10 mouse cellular contexts compared by ENCODE assay signal in the genomic region with DNA sequence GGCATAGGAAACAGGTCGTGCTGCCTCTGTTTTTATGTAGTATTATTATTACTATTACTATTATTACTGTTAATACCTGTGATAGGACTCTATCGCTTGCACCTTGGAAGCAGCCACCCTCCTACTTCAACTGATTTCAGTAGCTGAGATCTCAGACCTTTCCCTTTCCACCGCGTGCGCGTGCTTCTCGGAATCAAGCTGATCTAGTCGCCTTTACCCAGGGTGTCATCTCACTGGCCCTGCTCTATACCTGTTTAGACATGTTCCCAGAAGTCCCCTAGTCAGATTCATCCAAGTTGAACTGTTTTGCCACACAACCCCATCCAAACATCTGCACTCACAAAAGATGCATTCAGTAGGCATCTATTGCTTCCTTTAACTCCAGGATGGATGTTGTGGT. TPM values are rescaled to one million over a fixed set of nuclear protein-coding genes. Genes with fewer than 3 reads are reported as not detected.
DNase-seq lines count a peak whose midpoint lies in the region; ATAC-seq and TF ChIP-seq lines count a peak whose summit lies in the region.
"Had no signal": no experiment of that assay in that cellular context is flagged by ENCODE, and none has a peak within 500 bp of the region (broad histone marks: within the 10 kb centered on the region; RNA-seq: fewer than 3 reads in every experiment).

No protein-coding gene starts in this region.

- no peak overlapping the region for H3K9ac ChIP-seq in forebrain, embryonic 15.5 days (replicated peaks)
- H3K9ac ChIP-seq in intestine, embryonic 16.5 days (ENCODE audit: low read depth, low read length): no peak overlapping the region
- H3K9ac ChIP-seq in neural tube, embryonic 14.5 days (replicated peaks; ENCODE audit: low read depth, low read length): no peak overlapping the region; the same call in 1 of the 2 replicates
- H3K9ac ChIP-seq: embryonic facial prominence, embryonic 12.5 days; heart, embryonic 12.5 days had no signal

- DNase-seq in layer of hippocampus, adult 2 months (ENCODE audit: low spot score in 2 of 2): no peak
- no peak for DNase-seq in layer of hippocampus, postnatal 10 days (ENCODE audit: low spot score in 2 of 2)
- no peak for DNase-seq in kidney, postnatal 4 days
- DNase-seq in embryo, embryonic 10.5 days (ENCODE audit: low spot score): no peak
- DNase-seq in kidney, postnatal 10 days: no peak

- no peaks in the 10 kb centered on the region for H3K9me3 ChIP-seq in forebrain, embryonic 15.5 days
- H3K9me3 ChIP-seq in intestine, embryonic 16.5 days (ENCODE audit: control insufficient read depth, low read length): no peaks in the 10 kb centered on the region
- H3K9me3 ChIP-seq in neural tube, embryonic 14.5 days (ENCODE audit: control insufficient read depth, low read length): no peaks in the 10 kb centered on the region
- H3K9me3 ChIP-seq: embryonic facial prominence, embryonic 12.5 days; heart, embryonic 12.5 days had no signal

- H3K4me3 ChIP-seq in layer of hippocampus, adult 2 months: peak overlapping the region; percentile 19; the same call in 1 of the 2 replicates
- peak overlapping the region; percentile 7; the same call in 1 of the 2 replicates for H3K4me3 ChIP-seq in forebrain, embryonic 15.5 days
- no peak overlapping the region for H3K4me3 ChIP-seq in intestine, embryonic 16.5 days (ENCODE audit: low read length)
- no peak overlapping the region for H3K4me3 ChIP-seq in neural tube, embryonic 14.5 days (ENCODE audit: low read depth, low read length)
- H3K4me3 ChIP-seq: embryonic facial prominence, embryonic 12.5 days; heart, embryonic 12.5 days had no signal

- H3K4me1 ChIP-seq in forebrain, embryonic 15.5 days: peaks cover 13% of the 10 kb centered on the region
- H3K4me1 ChIP-seq in intestine, embryonic 16.5 days (ENCODE audit: control insufficient read depth, insufficient read depth, low read length): peaks cover 3% of the 10 kb centered on the region; the same call in 1 of the 2 replicates
- 0 out of 2 replicates have a peak, but pooled peaks cover 5% of the 10 kb centered on the region for H3K4me1 ChIP-seq in neural tube, embryonic 14.5 days (ENCODE audit: control insufficient read depth, insufficient read depth, low read length)
- H3K4me1 ChIP-seq: embryonic facial prominence, embryonic 12.5 days had no signal

- 0 out of 2 replicates have a peak, but pooled peaks have one; percentile 15 for ATAC-seq in forebrain, embryonic 15.5 days (replicated peaks)
- peak; percentile 43 for ATAC-seq in intestine, embryonic 16.5 days
- ATAC-seq in neural tube, embryonic 14.5 days (ENCODE audit: low read depth): peak; percentile 36; the same call in 1 of the 2 replicates

- 47% methylated on average over 8 of the region's 8 CpGs for WGBS in forebrain, embryonic 15.5 days
- 63% methylated on average over 8 of the region's 8 CpGs for WGBS in intestine, embryonic 16.5 days
- 53% methylated on average over 8 of the region's 8 CpGs for WGBS in neural tube, embryonic 14.5 days

- no peaks in the 10 kb centered on the region for H3K36me3 ChIP-seq in forebrain, embryonic 15.5 days
- no peaks in the 10 kb centered on the region for H3K36me3 ChIP-seq in intestine, embryonic 16.5 days (ENCODE audit: control insufficient read depth, insufficient read depth, low read length)
- no peaks in the 10 kb centered on the region for H3K36me3 ChIP-seq in neural tube, embryonic 14.5 days (ENCODE audit: control insufficient read depth, insufficient read depth, low read length)
- H3K36me3 ChIP-seq: embryonic facial prominence, embryonic 12.5 days; heart, embryonic 12.5 days had no signal

- no peaks in the 10 kb centered on the region for H3K27me3 ChIP-seq in forebrain, embryonic 15.5 days
- H3K27me3 ChIP-seq in intestine, embryonic 16.5 days (replicated peaks; ENCODE audit: control insufficient read depth, insufficient read depth, low read length): no peaks in the 10 kb centered on the region
- H3K27me3 ChIP-seq in neural tube, embryonic 14.5 days (ENCODE audit: control insufficient read depth, insufficient read depth, low read length): no peaks in the 10 kb centered on the region
- H3K27me3 ChIP-seq: embryonic facial prominence, embryonic 12.5 days had no signal

- peak overlapping the region; percentile 35 for H3K4me2 ChIP-seq in forebrain, embryonic 15.5 days (replicated peaks)
- H3K4me2 ChIP-seq in intestine, embryonic 16.5 days (ENCODE audit: low read depth, low read length): no peak overlapping the region; the same call in 1 of the 2 replicates
- H3K4me2 ChIP-seq in neural tube, embryonic 14.5 days (ENCODE audit: low read depth, low read length): peak overlapping the region; percentile 38
- H3K4me2 ChIP-seq: embryonic facial prominence, embryonic 12.5 days; heart, embryonic 12.5 days had no signal

- no peak for TF ChIP-seq CTCF in layer of hippocampus, adult 2 months (conservative IDR thresholded peaks at IDR 0.05)

- H3K27ac ChIP-seq in layer of hippocampus, adult 2 months: peak overlapping the region; percentile 95
- H3K27ac ChIP-seq in forebrain, embryonic 15.5 days (replicated peaks): peak overlapping the region; percentile 59
- no peak overlapping the region for H3K27ac ChIP-seq in intestine, embryonic 16.5 days (ENCODE audit: low read length)
- no peak overlapping the region for H3K27ac ChIP-seq in neural tube, embryonic 14.5 days (ENCODE audit: low read depth, low read length)
- H3K27ac ChIP-seq: embryonic facial prominence, embryonic 12.5 days had no signal

RNA-seq across cellular contexts. Expression of a gene that starts 14.7 kb away (rescaled TPM):
- 10 to 100 TPM; 65.3 to 66.1 TPM for total RNA-seq in layer of hippocampus, adult 2 months (2021)
- 10 to 100 TPM; 44.5 to 45.6 TPM for total RNA-seq in layer of hippocampus, postnatal 10 days (2021)
- 30.7 and 31.2 TPM in 2 replicates for polyA plus RNA-seq in forebrain, embryonic 15.5 days (2015; fragmentation: Nextera tagmentation; extraction: Ambion mirVana)
- polyA plus RNA-seq in intestine, embryonic 16.5 days (2015; fragmentation: Nextera tagmentation; extraction: Ambion mirVana): 33.5 and 35.1 TPM in 2 replicates
- polyA plus RNA-seq in neural tube, embryonic 14.5 days (2014; fragmentation: Nextera tagmentation; extraction: Ambion mirVana): 21.0 and 26.9 TPM in 2 replicates

RNA-seq across cellular contexts. Expression of a gene that starts 23.2 kb away (rescaled TPM):
- total RNA-seq in layer of hippocampus, adult 2 months (2021): 10 to 100 TPM; 36.4 to 37.1 TPM
- 10 to 100 TPM; 45.3 to 46.5 TPM for total RNA-seq in layer of hippocampus, postnatal 10 days (2021)
- 21.4 and 22.9 TPM in 2 replicates for polyA plus RNA-seq in forebrain, embryonic 15.5 days (2015; fragmentation: Nextera tagmentation; extraction: Ambion mirVana)
- 11.7 and 12.8 TPM in 2 replicates for polyA plus RNA-seq in intestine, embryonic 16.5 days (2015; fragmentation: Nextera tagmentation; extraction: Ambion mirVana)
- polyA plus RNA-seq in neural tube, embryonic 14.5 days (2014; fragmentation: Nextera tagmentation; extraction: Ambion mirVana): 20.4 and 23.5 TPM in 2 replicates

RNA-seq across cellular contexts. Expression of a gene that starts 43.2 kb away (rescaled TPM):
- 1 to 10 TPM; 6.1 to 7.1 TPM for total RNA-seq in layer of hippocampus, adult 2 months (2021)
- 1 to 10 TPM; 5.2 to 5.9 TPM for total RNA-seq in layer of hippocampus, postnatal 10 days (2021)
- polyA plus RNA-seq in forebrain, embryonic 15.5 days (2015; fragmentation: Nextera tagmentation; extraction: Ambion mirVana): 1.3 and 1.7 TPM in 2 replicates
- 16.4 and 19.4 TPM in 2 replicates for polyA plus RNA-seq in intestine, embryonic 16.5 days (2015; fragmentation: Nextera tagmentation; extraction: Ambion mirVana)
- 0.92 and 1.7 TPM in 2 replicates for polyA plus RNA-seq in neural tube, embryonic 14.5 days (2014; fragmentation: Nextera tagmentation; extraction: Ambion mirVana)

RNA-seq across cellular contexts. Expression of a gene that starts 49.7 kb away (rescaled TPM):
- total RNA-seq in layer of hippocampus, adult 2 months (2021): 10 to 100 TPM; 40.6 to 41.1 TPM
- 10 to 100 TPM; 48.3 to 53.7 TPM for total RNA-seq in layer of hippocampus, postnatal 10 days (2021)
- 59.7 and 63.2 TPM in 2 replicates for polyA plus RNA-seq in forebrain, embryonic 15.5 days (2015; fragmentation: Nextera tagmentation; extraction: Ambion mirVana)
- polyA plus RNA-seq in intestine, embryonic 16.5 days (2015; fragmentation: Nextera tagmentation; extraction: Ambion mirVana): 119 and 121 TPM in 2 replicates
- polyA plus RNA-seq in neural tube, embryonic 14.5 days (2014; fragmentation: Nextera tagmentation; extraction: Ambion mirVana): 68.6 and 69.7 TPM in 2 replicates

RNA-seq across cellular contexts. Expression of a gene that starts 59.3 kb away (rescaled TPM):
- 10 to 100 TPM; 16.8 to 17.2 TPM for total RNA-seq in layer of hippocampus, adult 2 months (2021)
- total RNA-seq in layer of hippocampus, postnatal 10 days (2021): 1 to 10 TPM; 5.7 to 7.3 TPM
- 10.9 and 13.6 TPM in 2 replicates for polyA plus RNA-seq in forebrain, embryonic 15.5 days (2015; fragmentation: Nextera tagmentation; extraction: Ambion mirVana)
- polyA plus RNA-seq in intestine, embryonic 16.5 days (2015; fragmentation: Nextera tagmentation; extraction: Ambion mirVana): 287 and 364 TPM in 2 replicates
- polyA plus RNA-seq in neural tube, embryonic 14.5 days (2014; fragmentation: Nextera tagmentation; extraction: Ambion mirVana): 6.9 and 13.2 TPM in 2 replicates

Comparison
In these comparisons a context has a peak if more than half of its experiments do, and no peak if none do; other contexts are left out.
1. H3K27ac ChIP-seq: peak in layer of hippocampus, adult 2 months (single experiment) and forebrain, embryonic 15.5 days (single experiment); none in intestine, embryonic 16.5 days (single experiment) and neural tube, embryonic 14.5 days (single experiment).
2. H3K4me3 ChIP-seq: peak in layer of hippocampus, adult 2 months (single experiment) and forebrain, embryonic 15.5 days (single experiment); none in intestine, embryonic 16.5 days (single experiment) and neural tube, embryonic 14.5 days (single experiment).
3. Peak in every context shown above with its lines, with median percentiles within 50 percentile points of each other: ATAC-seq.